Mouse (Mus musculus) CH12.LX (cell line): Measurements from ENCODE around the gene Nckap1l. TPM values are rescaled to one million over a fixed set of nuclear protein-coding genes. Genes with fewer than 3 reads are reported as not detected.

Experiments
- DNase-seq: peaks from one replicate; pipeline ENCODE4 v3.0.0-alpha.2; 2013; ENCODE audit errors: extremely low read depth
- H3K27ac ChIP-seq: 2 replicates; pipeline ENCODE4 v1.5.1; 2012; ENCODE audit warnings: low read depth, mild to moderate bottlenecking, control low read depth, moderate library complexity; ENCODE audit not compliant: insufficient read depth
- H3K27me3 ChIP-seq: replicated peaks from 2 replicates; pipeline ENCODE3; 2012; ENCODE audit warnings: inconsistent platforms
- H3K36me3 ChIP-seq, 2 experiments: replicated peaks in 1 of 2; 2 replicates each; pipeline versions ENCODE3 to v1.6.1; 2012; ENCODE audit warnings: inconsistent platforms in 1 of 2, low read length in 1 of 2, mild to moderate bottlenecking in 1 of 2, mixed read lengths in 1 of 2, moderate library complexity in 1 of 2; ENCODE audit not compliant: control insufficient read depth in 1 of 2, insufficient read depth in 1 of 2
- H3K4me1 ChIP-seq, 2 experiments: 2 replicates each; pipeline ENCODE4 v1.6.1; 2012; ENCODE audit warnings: inconsistent platforms in 1 of 2, moderate library complexity in 1 of 2; ENCODE audit not compliant: insufficient read depth in 2 of 2, control insufficient read depth in 1 of 2
- H3K4me2 ChIP-seq: 2 replicates; pipeline ENCODE4 v1.6.1; 2012; ENCODE audit warnings: low read depth, mild to moderate bottlenecking, control low read depth; ENCODE audit not compliant: poor library complexity, insufficient read depth, severe bottlenecking
- H3K4me3 ChIP-seq, 3 experiments: fragments of 150-350 bp in 1 of 3; sonication (generic) in 1 of 3; replicated peaks in 1 of 3; 2 replicates each; pipeline versions ENCODE3 to v1.5.1; 2011 to 2012; ENCODE audit warnings: low read depth in 2 of 3, low read length in 2 of 3, mild to moderate bottlenecking in 2 of 3, moderate library complexity in 2 of 3, control low read depth in 1 of 3, improper control_type of control experiment in 1 of 3, inconsistent platforms in 1 of 3, mixed read lengths in 1 of 3; ENCODE audit not compliant: poor library complexity in 1 of 3
- H3K79me2 ChIP-seq: replicated peaks from 2 replicates; pipeline ENCODE4 v1.6.1; 2012; ENCODE audit warnings: mild to moderate bottlenecking, moderate library complexity; ENCODE audit not compliant: control insufficient read depth, poor library complexity, insufficient read depth, severe bottlenecking; ENCODE audit errors: extremely low read depth
- H3K9ac ChIP-seq: 2 replicates; pipeline ENCODE4 v1.6.1; 2012; ENCODE audit warnings: low read depth, mild to moderate bottlenecking, control low read depth, moderate library complexity; ENCODE audit not compliant: insufficient read depth
- H3K9me3 ChIP-seq: replicated peaks from 2 replicates; pipeline ENCODE3; 2012; ENCODE audit warnings: low read length, inconsistent platforms, mixed read lengths
- BHLHE40 ChIP-seq: IDR thresholded peaks from 2 replicates; pipeline ENCODE4 v1.6.1; 2011; ENCODE audit warnings: mild to moderate bottlenecking, low read depth, low read length, improper control_type of control experiment
- CHD2 ChIP-seq: IDR thresholded peaks from 2 replicates; pipeline ENCODE4 v1.6.1; 2011; ENCODE audit warnings: low read length, improper control_type of control experiment
- E2F4 ChIP-seq: IDR thresholded peaks from 2 replicates; pipeline ENCODE4 v1.6.1; 2011; ENCODE audit warnings: low read depth, low read length, improper control_type of control experiment; ENCODE audit not compliant: insufficient replicate concordance
- ETS1 ChIP-seq: conservative IDR thresholded peaks from 2 replicates; pipeline ENCODE4 v1.6.1; 2012; ENCODE audit warnings: low read depth, mild to moderate bottlenecking, inconsistent platforms, low read length, improper control_type of control experiment, moderate library complexity
- GABPA ChIP-seq: IDR thresholded peaks from 2 replicates; pipeline ENCODE4 v1.6.1; 2012; ENCODE audit warnings: low read depth, low read length, improper control_type of control experiment, inconsistent platforms; ENCODE audit not compliant: insufficient replicate concordance
- HCFC1 ChIP-seq: IDR thresholded peaks from 2 replicates; pipeline ENCODE4 v1.6.1; 2012; ENCODE audit warnings: low read depth, mild to moderate bottlenecking, inconsistent platforms, low read length, improper control_type of control experiment
- IRF4 ChIP-seq: IDR thresholded peaks from 2 replicates; pipeline ENCODE4 v1.6.1; 2014; ENCODE audit warnings: low read depth, mild to moderate bottlenecking, inconsistent platforms, low read length, improper control_type of control experiment
- MEF2A ChIP-seq: IDR thresholded peaks from 2 replicates; pipeline ENCODE4 v1.6.1; 2014; ENCODE audit warnings: low read depth, mild to moderate bottlenecking, inconsistent platforms, low read length, improper control_type of control experiment, borderline replicate concordance
- MXI1 ChIP-seq: IDR thresholded peaks from 2 replicates; pipeline ENCODE4 v1.6.1; 2011; ENCODE audit warnings: mild to moderate bottlenecking, low read depth, low read length, improper control_type of control experiment
- NELFE ChIP-seq: IDR thresholded peaks from 2 replicates; pipeline ENCODE4 v1.6.1; 2011; ENCODE audit warnings: low read depth, low read length, improper control_type of control experiment
- NRF1 ChIP-seq: IDR thresholded peaks from 2 replicates; pipeline ENCODE4 v1.6.1; 2014; ENCODE audit warnings: low read depth, mild to moderate bottlenecking, inconsistent platforms, low read length, improper control_type of control experiment, moderate library complexity
- PAX5 ChIP-seq: IDR thresholded peaks from 2 replicates; pipeline ENCODE4 v1.6.1; 2012; ENCODE audit warnings: low read length, inconsistent platforms, mixed read lengths
- POLR2AphosphoS2 ChIP-seq: IDR thresholded peaks from 2 replicates; pipeline ENCODE4 v1.6.1; 2011; ENCODE audit warnings: low read depth, low read length, improper control_type of control experiment
- RAD21 ChIP-seq: IDR thresholded peaks from 2 replicates; pipeline ENCODE4 v1.6.1; 2011; ENCODE audit warnings: low read depth, mild to moderate bottlenecking, low read length, improper control_type of control experiment, moderate library complexity
- RCOR1 ChIP-seq: conservative IDR thresholded peaks from 2 replicates; pipeline ENCODE4 v1.6.1; 2012; ENCODE audit warnings: low read depth, mild to moderate bottlenecking, inconsistent platforms, low read length, improper control_type of control experiment
- TBP ChIP-seq: conservative IDR thresholded peaks from 2 replicates; pipeline ENCODE4 v1.6.1; 2011; ENCODE audit warnings: low read depth, low read length, improper control_type of control experiment
- TCF12 ChIP-seq: IDR thresholded peaks from 2 replicates; pipeline ENCODE4 v1.6.1; 2014; ENCODE audit warnings: low read depth, mild to moderate bottlenecking, inconsistent platforms, low read length, improper control_type of control experiment
- USF1 ChIP-seq: IDR thresholded peaks from 2 replicates; pipeline ENCODE4 v1.6.1; 2014; ENCODE audit warnings: low read depth, mild to moderate bottlenecking, inconsistent platforms, low read length, improper control_type of control experiment
- USF2 ChIP-seq: conservative IDR thresholded peaks from 2 replicates; pipeline ENCODE4 v1.6.1; 2011; ENCODE audit warnings: low read depth, low read length, improper control_type of control experiment
- dilution Hi-C: fragments of 300-500 bp; cut with MboI; formaldehyde crosslinking; loops from 2 replicates; pipeline ENCODE4 v1.14.3; 2020; ENCODE audit warnings: low sequenced_read_pairs; ENCODE audit not compliant: extremely low pct_unique_long_range_greater_than_20kb, extremely low pct_ligation_motif_present
- in situ Hi-C: fragments of 300-500 bp; cut with MboI; formaldehyde crosslinking; loops from 3 replicates; pipeline ENCODE4 v1.14.3; 2019; ENCODE audit warnings: low sequenced_read_pairs, low pct_ligation_motif_present, low pct_unique_long_range_greater_than_20kb, mixed read lengths
- polyA plus RNA-seq: library from polyadenylated mRNA; unstranded; fragments of >175 nt; gene quantifications from 2 replicates; pipeline ENCODE4 v1.2.1, GENCODE M21; 2012; ENCODE audit warnings: low read depth; ENCODE audit not compliant: insufficient read length
- total RNA-seq, 2 experiments: library from RNA; depleted of rRNA; stranded (reverse); fragments of 300-350 nt in 1 of 2; fragments of >200 nt in 1 of 2; gene quantifications; 2 replicates each; pipeline ENCODE4 v1.2.3; 2012 to 2014

Nckap1l gene
- total and polyA plus RNA-seq, 3 experiments = 68.6 to 109 (median 77.7) TPM

DNA sequence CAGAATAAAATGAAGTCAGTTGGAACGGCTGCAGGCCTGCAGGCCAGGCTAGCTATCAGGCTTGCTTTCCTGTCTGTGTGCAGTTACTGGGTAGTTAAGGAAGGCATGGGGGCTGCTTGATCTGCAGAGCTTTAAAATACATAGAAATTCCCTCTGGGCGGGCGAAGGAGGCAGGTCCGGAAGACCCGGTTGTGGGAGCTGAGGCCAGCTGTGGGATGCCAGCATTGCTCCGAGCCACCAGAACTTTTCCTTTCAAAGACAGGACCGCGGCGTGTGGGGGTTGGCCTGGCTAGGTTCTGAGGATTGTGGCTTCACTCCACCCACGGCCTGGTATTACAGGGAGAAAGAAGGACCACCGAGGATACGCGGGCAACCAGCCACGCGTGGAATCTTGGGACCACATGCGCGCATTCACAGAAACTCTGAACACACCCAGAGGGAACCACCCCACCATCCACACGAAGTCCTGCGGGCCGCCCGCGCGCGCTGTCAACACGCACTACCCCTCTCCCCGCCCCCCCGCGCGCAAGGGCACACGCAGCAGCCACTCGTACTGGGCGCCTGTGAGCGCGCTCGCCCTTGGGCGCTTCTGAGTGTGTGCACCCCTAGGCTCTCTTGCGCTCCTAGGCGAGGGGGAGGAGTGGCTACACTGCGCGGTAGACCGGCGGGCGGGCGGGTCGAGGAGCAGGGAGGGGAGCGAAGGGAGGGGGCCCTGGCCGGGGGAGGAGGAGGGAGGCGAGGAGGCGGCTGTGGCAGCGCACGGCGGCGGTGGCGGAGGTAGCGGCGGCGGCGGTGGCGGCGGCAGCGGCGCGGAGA, 49.0 kb downstream of the Nckap1l start, which contains the start of gene Pde1b:
Gene Pde1b, plus strand, starts transcription at position 600 of the 816 bp plus-strand sequence.
- no peak for TF ChIP-seq ETS1
- TF ChIP-seq USF2 = no peak
- no peak for TF ChIP-seq GABPA
- TF ChIP-seq RAD21 = no peak
- TF ChIP-seq HCFC1 = no peak
- no peak for TF ChIP-seq USF1
- TF ChIP-seq MXI1 = no peak

DNA sequence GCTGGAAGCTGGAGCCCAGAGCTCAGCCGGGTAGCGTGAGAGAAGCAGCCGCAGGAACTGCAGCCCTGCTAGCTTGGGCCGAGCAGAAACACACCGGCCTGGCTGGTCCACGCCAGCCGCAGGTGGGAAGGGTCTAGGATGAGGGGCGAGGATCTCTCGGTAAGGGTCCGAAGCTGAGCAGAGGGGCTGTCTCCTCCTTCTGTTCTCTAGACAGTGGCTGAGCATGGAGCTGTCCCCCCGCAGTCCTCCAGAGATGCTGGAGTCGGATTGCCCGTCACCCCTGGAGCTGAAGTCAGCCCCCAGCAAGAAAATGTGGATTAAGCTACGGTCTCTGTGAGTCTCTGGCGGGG, 49.6 kb downstream of the Nckap1l start:
- H3K36me3 ChIP-seq = peaks cover 53 to 97% of the 10 kb centered on the region in 2 experiments
- DNase-seq = no peak
- H3K9me3 ChIP-seq = no peaks in the 10 kb centered on the region
- H3K79me2 ChIP-seq = no peaks in the 10 kb centered on the region
- no peak overlapping the region for H3K4me3 ChIP-seq
- dilution Hi-C loops (no loop called here), in situ Hi-C loops (no loop called here)
- H3K9ac ChIP-seq = no peak overlapping the region
- no peak overlapping the region for H3K4me2 ChIP-seq
- H3K4me1 ChIP-seq = peaks cover 0 to 7% of the 10 kb centered on the region in 2 experiments; a peak in 2 of 4 replicates
- no peak for TF ChIP-seq NRF1
- no peak for TF ChIP-seq HCFC1
- TF ChIP-seq NELFE = no peak
- TF ChIP-seq RCOR1 = no peak
- no peak for TF ChIP-seq MEF2A
- no peak for TF ChIP-seq CHD2
- TF ChIP-seq BHLHE40 = no peak
- TF ChIP-seq TBP = no peak
- no peak for TF ChIP-seq GABPA
- TF ChIP-seq PAX5 = no peak
- no peak for TF ChIP-seq POLR2AphosphoS2
- TF ChIP-seq E2F4 = no peak
- TF ChIP-seq TCF12 = no peak
- TF ChIP-seq IRF4 = no peak
- no peak for TF ChIP-seq USF1
- H3K27me3 ChIP-seq = no peaks in the 10 kb centered on the region
- no peak overlapping the region for H3K27ac ChIP-seq

More for the DNA sequence above, 49.0 kb downstream of the Nckap1l start, which contains the start of gene Pde1b:
- Histone ChIP-seq H3K4me2 (no peak within 1 kb of the TSS), H3K4me1 (peaks cover 0 to 7% of the 10 kb centered on the region in 2 experiments; a peak in 2 of 4 replicates), H3K79me2 (no peaks in the 10 kb centered on the region), H3K9ac (no peak within 1 kb of the TSS), H3K27ac (no peak within 1 kb of the TSS), H3K36me3 (peaks cover 53 to 97% of the 10 kb centered on the region in 2 experiments), H3K4me3 (no peak within 1 kb of the TSS), H3K9me3 (no peaks in the 10 kb centered on the region), H3K27me3 (no peaks in the 10 kb centered on the region)
- no peak for DNase-seq
- in situ Hi-C loops = no loop called here
- dilution Hi-C loops = no loop called here
